Mouse (Mus musculus) thymus, postnatal 0 days (tissue): ENCODE results near the gene Il6ra. TPM values are rescaled to one million over a fixed set of nuclear protein-coding genes. Genes with fewer than 3 reads are reported as not detected.

Source experiments
- DNase-seq: peaks from one replicate; pipeline ENCODE4 v3.0.0-alpha.2; 2015; ENCODE audit warnings: low spot score
- polyA plus RNA-seq: library from polyadenylated mRNA; unstranded; fragments of >200 nt; fragmentation: Nextera tagmentation; extraction: Ambion mirVana; gene quantifications from 2 replicates; pipeline ENCODE4 v1.2.1, GENCODE M21; 2015

Il6ra gene
- polyA plus RNA-seq, 1 experiment from 2014 or later: 4.2 TPM

DNA sequence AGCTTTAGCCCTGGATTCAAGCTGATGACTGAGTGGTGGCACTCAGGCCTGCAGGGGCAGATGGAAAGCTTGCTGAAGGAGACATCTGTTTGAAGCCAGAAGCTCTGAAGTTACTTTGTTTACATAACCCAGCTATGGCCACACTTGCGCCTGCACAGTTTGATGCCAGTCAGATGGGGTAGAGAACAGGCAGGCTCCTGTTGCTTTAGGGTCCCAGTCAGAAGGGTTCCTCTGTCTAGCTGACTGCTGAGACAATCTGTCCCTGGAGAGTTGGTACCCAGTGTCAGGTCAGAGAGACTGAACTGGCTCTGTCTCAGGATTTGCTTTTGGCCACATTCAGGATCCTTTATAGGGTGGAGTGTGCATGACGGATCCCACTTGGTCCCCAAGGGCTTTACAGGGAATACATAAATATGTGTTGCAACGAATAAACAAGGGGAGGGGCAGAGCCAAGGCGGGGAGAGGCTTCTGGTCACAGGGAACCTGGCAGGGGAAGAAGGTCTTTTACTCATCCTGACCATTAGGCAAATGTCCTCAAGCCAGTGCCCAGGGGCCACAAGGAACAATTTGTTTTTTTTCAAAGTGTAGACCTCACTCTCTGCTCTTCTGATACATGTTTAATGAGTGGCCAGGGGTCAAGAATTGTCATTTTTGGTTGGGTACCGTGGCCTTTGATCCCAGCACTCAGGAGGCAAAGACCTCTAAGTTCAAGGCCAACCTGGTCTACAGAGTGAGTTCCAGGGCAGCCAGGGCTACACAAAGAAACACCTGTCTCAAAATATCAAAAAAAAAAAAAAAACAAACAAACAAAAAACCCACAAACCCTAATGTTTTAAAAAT is 3.1 kb downstream of the Il6ra start:
- no peak for DNase-seq

DNA sequence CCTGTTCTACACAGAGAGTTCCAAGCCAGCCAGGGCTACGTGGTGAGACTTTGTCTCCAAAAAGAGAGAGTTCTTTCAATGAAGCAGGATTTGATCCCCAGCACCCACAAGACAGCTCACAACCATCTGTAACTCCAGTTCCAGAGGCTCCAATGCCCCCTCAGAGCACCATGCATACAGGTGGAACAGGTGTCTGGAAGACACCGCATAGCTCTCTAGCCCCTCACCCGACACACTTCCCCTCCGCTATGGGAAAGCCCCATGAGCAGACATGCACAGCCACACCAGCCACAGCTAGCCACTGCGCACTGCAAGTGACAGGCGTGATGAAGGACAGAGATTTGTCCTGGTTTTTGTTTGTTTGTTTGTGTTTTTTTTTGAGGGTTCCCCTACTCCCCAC is 4.2 kb downstream of the Il6ra start:
- no peak for DNase-seq

DNA sequence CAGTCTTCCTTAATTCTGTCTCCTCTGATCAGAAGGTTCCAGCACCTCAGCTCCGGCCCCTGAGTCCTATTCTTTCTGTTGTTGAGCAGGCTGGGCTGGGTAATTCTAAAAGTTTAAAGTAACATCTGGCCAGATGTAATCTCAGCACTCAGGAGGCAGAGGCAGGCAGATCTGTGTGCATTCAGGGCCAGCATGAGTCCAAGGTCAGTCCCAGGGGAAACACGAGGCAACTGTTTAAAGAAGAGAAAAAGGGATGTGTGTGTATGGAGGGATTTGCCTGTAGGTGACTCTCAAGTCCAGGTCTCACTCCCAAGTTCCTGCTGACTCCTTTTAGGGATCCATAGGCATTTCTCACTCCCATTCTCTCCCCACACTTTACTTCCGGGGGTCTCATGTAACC is 5.2 kb downstream of the Il6ra start:
- no peak for DNase-seq

DNA sequence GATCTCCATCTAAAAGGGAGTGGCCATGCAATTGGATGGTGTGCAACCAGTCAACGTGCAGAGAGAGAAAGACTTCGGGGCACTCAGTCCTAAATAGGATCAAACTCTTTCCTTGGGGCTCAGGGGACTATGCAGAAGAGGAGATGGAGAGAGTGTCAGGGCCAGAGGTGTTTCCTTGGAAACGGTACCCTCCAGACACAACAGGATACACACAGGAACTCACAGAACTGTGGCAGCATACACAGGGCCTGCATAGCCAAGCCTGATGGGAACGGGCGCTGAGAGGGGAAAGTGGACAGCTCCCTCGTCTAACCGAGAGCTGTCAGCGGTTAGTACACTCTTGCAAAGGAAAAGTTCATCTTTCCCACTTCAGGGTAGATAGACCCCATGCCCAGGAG is 13.5 kb downstream of the Il6ra start:
- no peak for DNase-seq

DNA sequence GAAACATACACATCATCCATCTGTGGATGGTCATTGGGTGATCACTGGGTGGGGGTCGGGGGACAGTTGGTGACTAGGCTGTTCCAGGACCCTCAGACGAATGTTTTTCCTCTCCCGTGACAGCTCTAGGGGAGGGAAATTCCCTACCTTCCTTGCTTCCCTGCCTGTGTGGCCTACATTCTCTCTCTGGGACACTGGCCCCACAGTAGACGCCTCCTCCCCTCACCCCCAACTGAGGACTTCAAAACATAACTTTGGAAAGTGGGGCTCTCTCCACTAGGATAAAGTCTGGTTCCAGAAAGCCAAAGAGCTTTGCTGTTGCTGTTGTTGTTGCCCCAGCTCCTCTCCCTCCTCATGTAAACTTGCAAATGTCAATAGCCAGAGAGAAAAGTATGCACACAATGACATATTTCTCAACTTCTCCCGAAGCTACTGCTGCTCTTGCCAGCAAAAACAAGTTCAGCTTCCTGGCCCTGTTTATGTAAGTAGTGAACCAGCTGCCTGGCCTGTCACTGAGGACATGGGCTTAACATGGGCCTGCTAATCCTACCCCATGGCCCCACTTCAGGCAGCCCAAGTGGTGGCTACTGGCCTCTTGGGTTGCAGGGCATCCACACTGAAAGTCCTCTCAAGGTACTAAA is 14.0 kb downstream of the Il6ra start:
- no peak for DNase-seq

DNA sequence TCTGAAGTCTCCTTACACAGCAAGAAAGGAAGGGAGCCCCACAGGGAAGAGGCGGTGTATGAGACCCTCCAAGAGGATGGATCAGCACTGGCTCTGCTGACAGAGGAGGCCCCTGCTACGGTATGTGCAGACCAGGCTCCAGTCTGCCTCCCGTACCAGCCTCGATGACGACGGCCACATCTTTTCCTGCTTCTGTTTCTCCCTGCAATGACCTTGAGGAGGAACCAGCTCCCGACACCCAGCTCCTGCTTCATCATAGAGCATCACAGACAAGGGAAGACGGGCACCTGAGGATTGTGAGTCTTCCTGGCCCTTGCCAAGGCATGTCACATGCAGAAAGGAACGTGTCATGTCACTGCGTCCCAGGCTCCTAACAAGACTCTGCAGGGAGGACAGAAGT is 15.0 kb downstream of the Il6ra start:
- no peak for DNase-seq

DNA sequence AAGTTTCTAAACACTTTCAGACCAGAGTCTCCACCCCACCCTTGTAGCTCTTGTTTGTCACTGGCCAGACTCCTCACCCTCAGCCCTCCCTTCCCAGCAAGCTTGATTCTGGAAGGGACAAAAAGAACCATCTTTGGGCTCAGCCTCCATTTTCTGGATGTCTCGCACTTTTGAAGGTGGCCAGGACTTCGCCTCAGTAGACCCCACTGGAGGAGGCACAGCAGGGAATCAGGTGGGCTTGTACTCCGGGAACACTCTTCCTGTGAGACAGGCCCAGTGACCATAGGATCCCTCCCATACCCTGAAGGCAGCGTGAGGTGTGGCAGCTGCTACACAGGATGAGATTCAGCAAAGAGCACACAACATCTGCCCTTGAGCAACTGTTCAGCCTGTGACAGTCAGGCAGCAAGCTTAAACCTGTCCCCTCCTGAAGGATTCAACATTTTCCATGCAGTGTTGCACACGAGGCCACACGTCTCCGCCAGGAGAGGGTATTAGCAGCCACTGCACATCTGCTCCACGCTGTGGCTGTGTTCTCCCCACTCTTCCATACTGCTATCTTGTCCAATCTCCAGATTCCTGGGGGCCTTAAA is 15.7 kb downstream of the Il6ra start:
- DNase-seq: no peak

DNA sequence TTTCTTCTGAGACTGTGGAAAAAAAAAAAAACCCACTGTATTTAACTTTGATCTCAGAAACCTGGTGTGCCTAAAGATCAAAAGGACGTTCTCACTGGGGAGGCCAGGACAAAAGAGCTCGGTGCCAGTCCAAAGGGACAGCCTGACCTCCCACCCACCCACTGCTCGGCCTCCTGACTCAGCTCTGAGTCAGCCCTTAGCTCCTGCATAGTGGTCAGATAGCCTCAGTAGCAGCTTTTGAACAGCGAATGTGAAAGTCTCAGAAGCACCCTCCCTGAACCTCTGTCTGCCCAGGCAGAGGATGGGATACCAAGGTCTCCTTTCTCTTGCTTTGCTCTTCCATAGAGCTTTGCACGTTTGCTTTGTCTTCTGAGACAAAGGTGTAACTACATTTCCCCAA is 16.4 kb downstream of the Il6ra start:
- DNase-seq: no peak

DNA sequence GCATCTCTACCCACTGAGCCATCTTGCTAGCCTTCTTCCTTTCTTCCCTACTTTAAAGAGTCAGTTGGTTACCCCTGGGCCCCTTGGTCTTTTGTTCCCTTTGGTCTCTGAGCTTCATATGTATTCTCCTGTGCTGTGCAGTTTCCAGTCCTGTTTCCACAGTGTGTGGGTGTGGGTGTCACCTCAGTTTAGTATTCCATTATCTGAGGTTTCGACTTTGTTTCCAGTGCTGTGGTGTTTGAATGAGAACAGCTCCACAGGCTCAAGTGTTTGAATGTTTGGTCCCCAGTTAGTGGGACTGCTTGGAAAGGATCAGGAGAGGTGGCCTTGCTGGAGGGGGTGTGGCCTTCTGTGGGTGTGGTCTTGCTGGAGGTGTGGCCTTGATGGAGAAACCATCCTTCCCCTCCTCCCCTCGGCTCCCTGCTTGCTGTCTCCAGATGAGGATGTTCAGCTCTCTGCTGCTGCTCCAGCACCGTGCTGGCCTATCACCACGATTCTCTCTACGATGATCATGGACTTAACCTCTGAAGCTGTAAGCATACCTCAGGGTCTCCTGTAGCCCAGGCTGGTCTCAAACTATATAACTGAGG is 20.4 kb downstream of the Il6ra start:
- DNase-seq: no peak

DNA sequence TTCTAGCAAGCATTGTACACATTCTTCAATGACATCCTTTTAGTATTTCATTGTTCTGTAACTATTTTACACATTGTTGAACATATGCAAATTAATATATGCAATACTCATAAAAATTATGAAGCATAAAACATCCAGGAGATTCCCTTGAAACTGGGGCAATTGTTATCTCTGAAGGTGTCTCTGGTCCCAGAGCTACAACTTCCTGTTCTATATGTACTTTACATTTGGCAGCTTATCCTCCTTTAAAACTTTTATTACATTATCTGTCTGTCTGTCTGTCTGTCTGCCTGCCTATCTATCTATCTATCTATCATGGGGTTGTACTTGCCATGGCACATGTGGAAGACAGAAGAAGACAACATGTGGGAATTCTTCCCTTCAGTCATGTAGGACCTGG is 21.3 kb downstream of the Il6ra start:
- no peak for DNase-seq

DNA sequence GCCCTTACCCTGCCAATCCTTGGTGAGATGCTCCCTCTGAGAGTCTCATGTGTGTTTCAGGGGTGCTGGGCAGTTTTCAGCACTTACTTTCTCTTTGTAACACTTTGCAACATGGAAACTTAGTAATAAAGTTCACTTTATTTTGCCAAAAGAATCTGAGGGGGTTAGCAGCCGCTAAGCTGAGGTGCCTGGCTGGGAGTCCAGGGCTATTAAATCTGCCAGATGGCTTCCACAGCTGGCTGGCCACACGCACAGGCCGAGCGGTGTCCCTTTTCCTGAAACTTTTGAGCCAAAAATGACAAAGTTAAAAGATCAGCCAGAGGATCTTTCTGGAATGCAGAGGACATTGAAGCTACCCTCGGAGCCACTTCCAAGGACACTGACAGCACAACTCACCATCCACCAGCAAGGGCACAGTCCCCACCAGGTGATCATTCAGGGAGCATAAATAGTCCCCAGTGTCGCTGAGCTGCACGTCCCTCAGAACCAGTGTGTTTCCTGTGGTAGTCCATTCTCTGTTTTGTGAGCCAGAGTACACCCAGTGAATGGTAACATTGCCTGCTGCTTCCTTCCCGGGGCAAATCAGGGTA is 23.1 kb downstream of the Il6ra start:
- no peak for DNase-seq

DNA sequence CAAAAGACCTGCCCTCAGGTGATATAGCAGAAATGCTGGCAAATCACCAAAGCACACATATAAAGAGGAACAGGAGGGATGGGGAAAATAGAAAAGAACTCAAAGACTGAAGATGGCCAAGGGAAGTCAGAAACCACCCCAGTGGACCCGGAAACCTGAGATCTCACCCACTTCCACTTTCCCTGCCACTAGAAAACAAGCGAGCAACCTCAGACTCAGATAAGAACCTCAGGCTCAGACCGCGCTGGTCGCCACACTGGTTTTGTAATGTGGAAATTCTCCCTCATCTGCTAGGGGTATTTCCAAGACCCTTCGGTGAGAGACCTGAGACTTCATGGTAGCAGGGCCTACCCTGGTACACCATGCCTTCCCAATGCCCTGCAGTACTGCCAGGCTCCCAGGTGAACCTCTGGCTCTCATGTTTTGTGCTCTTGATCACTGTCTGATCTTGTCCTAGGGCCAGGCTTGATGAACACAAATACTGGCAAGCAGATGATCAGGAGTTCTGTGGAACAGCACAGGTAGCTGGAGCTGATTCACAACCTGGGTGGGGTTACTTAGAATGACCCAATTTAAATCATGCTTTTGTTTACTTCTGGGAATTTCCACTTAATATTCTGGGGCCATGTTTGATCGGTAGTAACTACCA is 25.3 kb downstream of the Il6ra start:
- no peak for DNase-seq

DNA sequence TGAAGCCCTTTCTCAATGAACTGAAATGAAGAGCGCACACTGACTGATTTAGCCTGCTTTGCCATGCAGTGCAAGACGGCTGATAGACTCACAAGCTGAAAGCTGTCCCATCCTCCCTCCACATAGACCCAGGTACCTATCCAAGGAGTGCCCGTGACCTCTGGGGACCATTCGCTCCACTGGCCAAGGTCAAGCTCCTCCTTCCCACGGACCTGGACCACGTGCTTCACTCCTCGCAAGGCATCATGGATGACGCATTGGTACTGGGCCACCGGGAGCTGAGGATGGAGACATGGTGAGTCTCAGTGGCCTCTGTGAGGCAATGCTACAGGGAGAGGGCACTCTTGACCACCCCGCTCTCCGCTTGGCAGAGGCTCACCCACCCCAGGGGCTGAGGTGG is 27.2 kb downstream of the Il6ra start:
- DNase-seq: no peak

DNA sequence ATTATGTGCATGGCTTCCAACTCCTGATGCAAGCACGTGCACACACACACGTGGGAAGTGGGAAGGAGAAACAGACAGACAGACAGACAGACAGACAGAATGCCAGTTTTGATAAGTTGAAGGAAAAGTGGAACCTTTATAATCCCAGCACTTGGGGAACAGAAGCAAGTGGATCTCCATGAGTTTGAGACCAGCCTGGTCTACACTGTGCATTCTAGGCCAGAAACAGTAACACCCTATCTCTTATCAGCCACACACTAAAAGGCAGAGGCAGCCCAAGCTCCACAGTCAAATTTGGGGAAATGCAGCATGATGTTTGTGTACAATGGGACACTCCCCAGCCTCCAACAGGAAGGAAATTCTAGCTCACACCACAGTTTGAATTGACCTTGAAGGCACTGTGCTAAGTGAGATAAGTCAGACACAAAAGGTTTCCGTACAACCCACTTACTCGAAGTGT is 29.4 kb downstream of the Il6ra start:
- no peak for DNase-seq

DNA sequence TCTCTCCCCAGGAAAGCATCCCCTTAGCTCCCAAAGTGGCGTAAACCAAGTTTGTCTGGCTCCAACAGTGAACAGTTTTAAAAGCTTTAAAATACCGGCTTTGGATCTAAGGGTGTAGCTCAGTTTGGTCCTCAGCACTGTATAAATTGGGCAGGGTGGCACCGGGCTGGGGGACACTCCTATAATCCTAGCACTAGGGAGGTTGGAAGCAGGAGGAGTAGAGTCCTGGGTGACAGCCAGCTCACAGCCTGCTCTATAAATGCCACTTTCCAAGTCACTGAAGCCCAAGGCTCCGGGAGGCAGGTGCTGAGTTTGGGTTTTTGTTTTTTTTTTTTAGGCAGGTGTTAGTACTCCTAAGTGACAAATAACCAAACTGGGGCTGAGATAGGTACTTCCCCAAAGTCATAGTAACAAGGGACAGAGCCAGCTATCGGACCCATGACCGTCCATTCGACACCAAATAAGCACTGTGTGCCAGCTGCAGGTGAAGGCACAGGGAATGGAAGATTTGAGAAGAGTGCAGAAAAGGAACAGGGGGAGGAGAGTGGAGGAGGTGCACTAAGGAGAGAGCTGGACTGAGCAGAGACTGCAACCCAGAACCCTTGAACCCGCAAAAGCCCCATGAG is 30.3 kb downstream of the Il6ra start:
- no peak for DNase-seq

DNA sequence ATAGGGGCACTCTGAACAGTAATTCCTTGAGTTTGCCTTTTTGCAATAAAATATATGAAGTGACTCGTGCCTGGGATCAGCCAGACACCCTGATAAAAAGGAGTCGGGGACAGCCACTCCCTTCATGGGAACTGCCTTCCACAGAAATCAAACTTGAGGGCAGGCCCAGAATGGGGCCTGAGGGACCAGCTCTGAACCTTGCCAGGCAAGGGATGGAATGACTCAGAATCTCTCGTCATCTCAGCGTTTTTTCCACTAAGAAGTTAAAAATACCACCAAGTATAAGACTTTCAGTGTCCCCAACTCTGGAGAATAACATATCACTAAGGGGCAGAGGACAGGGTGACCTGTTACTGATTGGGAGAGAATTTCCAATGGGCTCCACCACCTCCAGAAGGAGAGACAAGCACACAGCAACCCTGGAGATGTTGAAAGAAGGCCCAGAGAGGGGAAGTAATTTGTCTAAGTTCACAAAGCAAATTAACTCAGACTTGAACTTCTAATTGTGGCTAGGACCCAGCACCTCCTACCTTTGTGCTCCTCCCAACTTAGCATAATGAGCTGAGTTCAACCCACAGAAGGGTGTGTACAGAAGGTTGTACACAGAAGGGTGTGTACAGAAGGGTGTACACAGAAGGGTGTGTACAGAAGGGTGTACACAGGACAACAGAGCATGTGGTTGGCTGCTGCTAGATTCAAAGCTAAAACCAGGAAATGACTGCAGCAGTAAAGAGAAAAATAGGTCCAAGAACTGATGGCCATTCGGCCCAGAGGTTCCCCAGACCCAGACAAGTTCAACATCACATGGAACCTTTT is 32.8 kb downstream of the Il6ra start:
- DNase-seq: no peak

DNA sequence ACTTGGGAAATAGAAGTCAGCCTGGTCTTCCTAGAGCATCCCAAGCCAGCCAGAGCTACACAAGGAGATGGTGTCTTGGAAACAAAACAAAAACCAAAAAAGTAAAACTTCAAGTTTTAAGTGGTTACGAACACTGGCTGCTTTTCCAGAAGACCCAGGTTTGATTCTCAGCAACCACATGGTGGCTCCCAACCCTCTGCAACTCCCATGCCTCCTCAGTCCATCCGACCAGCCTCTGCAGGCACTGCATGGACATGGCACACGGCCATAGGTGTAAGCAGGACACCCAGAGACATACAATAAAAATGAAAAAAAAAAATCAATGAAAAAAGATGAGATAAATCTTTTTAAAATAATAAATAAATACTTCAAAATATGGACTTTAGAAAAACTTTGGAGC is 33.7 kb downstream of the Il6ra start:
- DNase-seq: no peak

DNA sequence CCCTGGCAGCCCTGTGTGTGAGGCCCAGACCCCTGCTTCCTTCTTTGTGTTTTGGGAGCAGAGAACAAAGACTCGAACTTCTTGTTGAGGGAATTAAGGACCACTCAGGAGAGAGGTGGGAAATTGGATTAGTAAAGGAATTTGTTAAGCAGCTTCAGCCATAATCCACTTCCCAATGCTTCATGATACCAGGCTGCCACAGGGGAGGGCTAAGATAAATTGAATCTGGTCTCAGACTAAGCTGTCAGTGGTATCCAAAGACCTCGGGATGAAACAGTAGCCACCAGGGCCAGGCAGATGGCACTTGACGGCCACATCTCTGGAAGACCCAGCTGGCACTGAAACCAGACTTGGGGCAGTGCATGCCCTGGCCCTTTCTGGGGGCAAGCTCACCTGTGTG is 34.5 kb downstream of the Il6ra start:
- no peak for DNase-seq

DNA sequence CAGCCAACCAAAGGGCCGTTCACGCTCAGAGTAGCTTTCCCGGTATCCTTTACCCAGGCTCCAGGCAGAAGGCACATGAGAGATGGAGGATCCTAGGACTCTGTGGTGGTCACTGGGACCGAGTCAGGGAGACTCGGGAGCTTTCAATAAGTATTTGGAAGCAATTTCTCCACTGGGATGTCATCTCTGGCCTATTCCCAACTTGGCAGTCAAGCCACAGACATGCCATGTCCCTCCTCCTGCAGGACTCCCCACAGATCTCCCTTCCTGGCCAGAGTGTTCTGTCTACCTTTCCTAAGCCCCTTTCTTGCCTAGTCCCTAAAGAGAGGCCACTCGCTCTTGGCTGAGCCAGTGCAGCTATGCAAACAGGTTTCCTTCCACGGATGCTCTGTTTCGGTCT is 35.9 kb downstream of the Il6ra start:
- no peak for DNase-seq

DNA sequence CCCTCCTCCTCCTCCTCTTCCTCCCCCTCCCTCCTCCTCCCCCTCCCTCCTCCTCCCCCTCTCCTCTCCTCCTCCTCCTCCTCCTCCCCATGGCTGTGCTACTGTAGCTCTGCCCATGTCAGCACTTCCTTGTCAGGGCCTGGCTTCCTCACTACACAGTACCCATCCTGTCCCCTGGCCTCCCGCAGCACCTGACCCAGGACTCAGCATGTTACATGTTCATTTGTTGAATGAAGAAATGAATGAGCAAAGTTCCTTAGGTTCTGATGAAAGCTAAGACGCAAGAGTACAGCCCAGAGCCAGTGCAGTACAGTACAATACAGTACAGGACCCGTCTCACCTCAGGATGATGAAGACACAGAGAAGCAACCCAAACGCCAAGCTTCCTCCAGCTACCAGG is 36.5 kb downstream of the Il6ra start:
- DNase-seq: no peak
